Mouse (Mus musculus) mouse embryonic stem cell (cell line): ENCODE data around the gene Pax8.

Source experiments
- in situ Hi-C, 2 experiments: fragments of 300-500 bp; cut with MboI; formaldehyde crosslinking; loops; 1 replicate in 1 of 2; 3 replicates in 1 of 2; pipeline ENCODE4 v1.14.3; 2019 to 2020; ENCODE audit warnings: low sequenced_read_pairs in 2 of 2, low pct_unique_long_range_greater_than_20kb in 1 of 2, mixed read lengths in 1 of 2; ENCODE audit not compliant: unreplicated experiment in 1 of 2

Pax8 gene

GRCm38 (mm10) chr2:24427866-24428675, 47.3 kb downstream of the Pax8 start:
- in situ Hi-C loops: no loop called here

- in situ Hi-C loops: no loop called here
Observed at GRCm38 (mm10) chr2:24425630-24426029, 49.8 kb downstream of the Pax8 start.

DNA sequence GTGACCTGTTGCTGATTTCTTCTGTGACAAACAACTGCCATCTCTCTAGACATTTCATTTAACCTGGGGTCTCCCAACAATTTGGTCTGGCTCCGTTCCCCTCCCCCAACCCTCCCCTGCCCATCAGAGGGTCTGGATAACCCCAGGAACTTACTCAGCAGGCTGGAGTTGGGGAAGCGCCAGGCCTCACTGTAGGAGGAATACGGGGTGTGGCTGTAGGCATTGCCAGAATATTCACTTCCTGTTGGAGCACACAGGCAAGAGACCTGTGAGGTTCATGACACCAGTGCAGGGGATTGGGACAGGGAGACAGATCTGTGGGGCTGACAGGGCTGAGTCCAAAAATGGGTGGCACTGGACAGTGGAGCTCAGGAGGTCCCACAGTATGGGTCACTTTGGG, 52.6 kb downstream of the Pax8 start:
- in situ Hi-C loops: loop anchor here in 1 of 2 experiments (25.0 kb wide), 1 partner anchor 339 kb away; the partner anchor contains the start of gene Cacna1b

DNA sequence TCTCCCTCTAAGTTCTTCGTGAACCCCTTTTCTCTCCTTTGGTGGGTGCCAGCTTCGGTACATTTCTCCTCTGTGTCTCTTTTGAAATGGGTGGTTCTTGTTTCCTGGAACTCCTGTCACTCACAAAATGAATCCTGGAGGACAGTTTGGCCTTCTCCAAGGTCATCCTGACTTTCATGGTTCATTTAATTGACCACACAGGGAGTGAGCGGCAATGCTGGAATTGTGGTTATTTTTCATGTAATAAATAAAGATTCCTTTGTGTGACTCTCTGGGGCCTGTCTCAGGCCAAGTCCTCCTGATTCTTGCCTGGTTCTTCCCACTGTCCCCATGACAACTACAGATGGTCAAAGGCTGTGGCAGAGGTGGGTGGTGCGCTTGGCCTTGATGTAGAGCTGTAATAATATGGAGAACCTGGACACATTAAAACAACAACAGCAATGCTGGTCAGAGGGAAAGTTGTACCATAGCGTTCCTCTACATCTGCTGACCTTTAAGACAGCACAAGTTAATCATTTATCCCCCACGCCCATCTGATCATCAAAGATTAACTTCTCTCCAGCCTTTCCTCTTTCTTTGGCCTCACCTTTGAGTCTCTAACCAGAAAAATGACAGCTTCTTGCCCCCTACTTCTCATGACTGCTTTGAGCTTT, 54.1 kb downstream of the Pax8 start:
- in situ Hi-C loops: loop anchor here in 1 of 2 experiments (25.0 kb wide), 1 partner anchor 341 kb away; the partner anchor contains the start of gene Cacna1b

DNA sequence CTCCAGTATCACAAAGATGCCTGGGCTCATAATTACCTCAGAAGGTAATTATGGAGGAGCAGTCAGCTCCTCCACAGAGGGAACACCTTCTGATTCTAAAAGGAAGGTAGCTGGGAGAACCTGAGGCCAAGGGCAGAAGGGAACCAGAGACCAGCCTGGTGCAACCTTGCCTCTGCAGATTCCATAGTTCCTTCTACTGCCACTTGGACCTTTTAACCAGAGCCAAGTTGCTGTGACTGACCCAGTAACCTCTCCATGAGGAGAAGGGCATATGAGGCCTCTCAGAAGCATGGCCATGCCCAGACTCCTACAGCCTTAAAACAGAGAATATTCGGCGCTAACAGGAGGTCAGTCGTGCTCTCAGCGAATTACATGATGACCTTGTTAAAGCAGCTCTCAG, 57.8 kb downstream of the Pax8 start:
- in situ Hi-C loops: loop anchor here in 1 of 2 experiments (25.0 kb wide), 1 partner anchor 345 kb away; the partner anchor contains the start of gene Cacna1b

- in situ Hi-C loops: loop anchor here in 1 of 2 experiments (25.0 kb wide), 1 partner anchor 345 kb away; the partner anchor contains the start of gene Cacna1b
Observed at GRCm38 (mm10) chr2:24417106-24417505, 58.3 kb downstream of the Pax8 start.

- in situ Hi-C loops: loop anchor here in 1 of 2 experiments (25.0 kb wide), 1 partner anchor 346 kb away; the partner anchor contains the start of gene Cacna1b
Observed at GRCm38 (mm10) chr2:24416668-24417067, 58.7 kb downstream of the Pax8 start.

- in situ Hi-C loops: loop anchor here in 1 of 2 experiments (25.0 kb wide), 1 partner anchor 349 kb away; the partner anchor contains the start of gene Cacna1b
Observed at GRCm38 (mm10) chr2:24413677-24414076, 61.7 kb downstream of the Pax8 start.

- in situ Hi-C loops: loop anchor here in 1 of 2 experiments (25.0 kb wide), 1 partner anchor 349 kb away; the partner anchor contains the start of gene Cacna1b
Observed at GRCm38 (mm10) chr2:24413172-24413571, 62.2 kb downstream of the Pax8 start.

- in situ Hi-C loops: loop anchor here (5.0 to 25.0 kb wide), 4 partner anchors 114 to 353 kb away; partner anchors contain the start of genes Cacna1b (in 1 of the 2) and Il1f10 (in 1 of the 2)
Observed at GRCm38 (mm10) chr2:24409166-24409565, 66.2 kb downstream of the Pax8 start.

GRCm38 (mm10) chr2:24407701-24408485, 67.5 kb downstream of the Pax8 start:
- in situ Hi-C loops: loop anchor here (5.0 to 25.0 kb wide), 4 partner anchors 113 to 354 kb away; partner anchors contain the start of genes Cacna1b (in 1 of the 2) and Il1f10 (in 1 of the 2)

DNA sequence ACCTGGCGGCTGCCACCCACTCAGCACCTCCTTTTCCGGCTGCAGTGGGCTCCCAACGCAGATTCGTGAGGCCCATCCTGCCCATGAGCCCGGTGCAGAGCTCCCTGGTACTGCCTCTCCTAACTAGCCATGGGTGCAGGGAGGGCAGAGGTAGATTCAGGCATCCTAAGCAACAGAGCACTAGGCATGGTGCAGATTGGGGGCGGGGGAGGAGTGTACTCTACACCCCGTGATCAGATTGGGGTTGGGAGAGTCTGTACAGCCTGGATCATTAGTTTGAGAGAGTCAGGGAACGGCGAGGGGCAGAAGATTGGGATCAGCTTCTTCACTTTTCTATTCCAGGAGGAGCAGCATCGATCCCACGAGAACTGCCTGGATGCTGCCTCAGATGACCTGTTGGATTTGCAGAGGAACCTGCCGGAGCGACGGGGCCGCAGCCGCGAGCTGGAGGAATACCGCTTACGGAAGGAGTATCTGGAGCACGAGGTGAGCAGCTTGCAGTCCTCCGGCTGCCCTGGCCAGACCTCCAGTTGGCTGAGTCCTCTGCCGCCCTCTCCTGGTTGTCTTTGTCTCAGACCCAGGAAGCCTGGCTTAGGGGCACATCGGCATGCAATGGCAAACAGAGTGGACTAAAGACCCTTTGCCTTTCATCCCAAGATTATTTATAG, 69.9 kb downstream of the Pax8 start:
- in situ Hi-C loops: loop anchor here (5.0 to 25.0 kb wide), 4 partner anchors 111 to 357 kb away; partner anchors contain the start of genes Cacna1b (in 1 of the 2) and Il1f10 (in 1 of the 2)

DNA sequence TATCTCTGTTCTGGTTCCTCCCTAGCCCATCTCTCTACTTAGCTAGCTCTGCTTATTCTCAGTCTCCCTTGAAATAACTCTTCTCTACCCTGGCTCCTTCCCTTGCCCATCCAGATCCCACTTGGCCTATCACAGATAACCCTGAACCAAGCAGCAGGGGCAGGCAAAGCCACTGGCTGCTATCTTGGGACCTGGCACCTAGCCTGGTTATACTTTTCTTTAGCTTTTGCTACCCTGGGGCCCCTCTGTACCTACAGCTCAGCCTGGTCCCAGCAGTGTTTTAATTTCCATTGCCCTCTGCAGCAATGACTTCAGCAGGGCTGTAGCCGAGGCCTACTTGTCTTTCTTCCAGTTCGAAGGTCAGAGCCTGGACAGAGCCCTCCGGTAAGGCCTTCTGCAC, 74.7 kb downstream of the Pax8 start:
- in situ Hi-C loops: loop anchor here in 1 of 2 experiments (10.0 to 25.0 kb wide), 2 partner anchors 106 to 362 kb away; partner anchors contain the start of genes Cacna1b and Il1f10

DNA sequence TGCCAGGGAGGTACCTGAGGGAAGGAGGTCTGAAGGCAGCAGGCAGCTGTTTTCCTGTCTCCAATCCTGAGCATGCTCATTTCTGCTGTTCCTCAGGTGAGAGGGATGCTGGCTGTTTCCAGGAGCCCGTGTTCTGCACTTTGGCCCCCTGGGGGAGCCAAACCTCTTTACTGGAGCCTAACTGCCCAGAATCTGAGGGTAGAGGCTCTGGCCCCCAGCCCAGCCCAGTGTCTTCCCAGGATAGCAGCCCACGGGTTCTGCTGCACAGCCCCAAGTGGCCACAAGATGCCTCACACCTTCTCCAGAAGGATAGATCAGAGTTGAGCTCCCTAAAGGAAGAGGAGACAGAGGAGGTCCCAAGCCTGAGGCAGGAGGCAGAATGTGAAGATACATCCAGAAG, 78.3 kb downstream of the Pax8 start:
- in situ Hi-C loops: no loop called here

- in situ Hi-C loops: no loop called here
Observed at GRCm38 (mm10) chr2:24393251-24393650, 82.1 kb downstream of the Pax8 start.

DNA sequence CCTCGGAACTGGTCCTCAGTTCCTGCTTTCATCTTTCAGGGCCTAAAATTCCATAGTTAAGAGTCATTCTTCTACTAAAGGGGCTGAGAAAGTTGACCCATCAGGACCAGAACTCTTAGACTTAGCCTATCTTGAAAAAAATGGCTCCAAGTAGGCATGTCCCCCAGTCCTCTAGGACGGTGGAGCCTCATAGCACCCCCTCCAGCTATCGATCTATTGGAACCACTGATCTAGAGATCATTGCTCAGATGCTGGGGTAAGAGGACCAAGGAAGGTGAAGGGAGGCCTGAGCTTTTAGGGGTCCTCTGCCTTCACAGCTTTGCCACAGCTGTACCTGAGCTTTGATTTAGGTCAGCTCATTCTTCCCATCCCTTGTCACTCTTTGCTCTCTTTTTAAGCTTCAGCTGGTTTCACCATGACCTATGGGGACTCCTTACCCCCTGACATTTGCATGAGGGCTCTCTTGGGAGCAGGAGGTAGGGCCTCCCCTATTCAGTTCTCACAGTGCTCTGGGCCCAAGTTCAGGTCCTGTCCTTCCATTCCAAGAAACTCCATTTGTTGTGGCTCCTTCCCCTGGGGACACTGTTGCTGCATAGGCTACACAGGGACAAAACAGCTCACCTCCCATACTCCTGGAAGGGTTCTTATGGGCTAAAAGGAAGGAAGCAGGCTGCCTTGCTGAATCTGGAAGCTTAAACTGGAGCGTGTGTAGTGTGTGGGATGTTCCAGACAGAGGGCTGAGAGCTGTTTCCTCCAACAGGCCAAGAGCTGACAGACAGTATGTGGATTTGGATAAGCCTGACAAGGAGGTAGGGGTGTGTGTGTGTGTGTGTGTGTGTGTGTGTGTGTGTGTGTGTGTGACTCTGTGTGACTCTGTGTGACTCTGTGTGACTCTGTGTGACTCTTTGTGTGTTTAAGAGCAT, 87.8 kb downstream of the Pax8 start:
- in situ Hi-C loops: no loop called here

- in situ Hi-C loops: no loop called here
Observed at GRCm38 (mm10) chr2:24386964-24387320, 88.5 kb downstream of the Pax8 start.
